Mouse (Mus musculus) mesoderm, embryonic 11.5 days (tissue): ENCODE data around the gene Gm20388.

Experiments
- DNase-seq: peaks from one replicate; pipeline ENCODE4 v3.0.0-alpha.2; 2012; ENCODE audit warnings: low read depth, low spot score

Gene Gm20388

GRCm38 (mm10) chr8:123290679-123291078 is 3380.0 kb downstream of the Gm20388 start:
- no peak for DNase-seq

GRCm38 (mm10) chr8:123291716-123292115 is 3381.1 kb downstream of the Gm20388 start:
- no peak for DNase-seq

- no peak for DNase-seq
Observed at GRCm38 (mm10) chr8:123292281-123292680, 3381.6 kb downstream of the Gm20388 start.

- no peak for DNase-seq
Observed at GRCm38 (mm10) chr8:123292785-123293184, 3382.1 kb downstream of the Gm20388 start.

GRCm38 (mm10) chr8:123298301-123298700 is 3387.7 kb downstream of the Gm20388 start:
- no peak for DNase-seq

- DNase-seq = no peak
Observed at GRCm38 (mm10) chr8:123308738-123309137, 3398.1 kb downstream of the Gm20388 start.

GRCm38 (mm10) chr8:123317781-123318466 is 3407.3 kb downstream of the Gm20388 start:
- DNase-seq = no peak

GRCm38 (mm10) chr8:123318467-123318911 is 3407.8 kb downstream of the Gm20388 start, which contains the start of gene Fanca:
Fanca (minus strand) TSS chr8:123318576.
- peak; percentile 95 for DNase-seq

GRCm38 (mm10) chr8:123319522-123320164 is 3409.0 kb downstream of the Gm20388 start:
- peak; percentile 70 for DNase-seq

GRCm38 (mm10) chr8:123328552-123328951 is 3417.9 kb downstream of the Gm20388 start:
- DNase-seq = no peak

GRCm38 (mm10) chr8:123329350-123329749 is 3418.7 kb downstream of the Gm20388 start:
- no peak for DNase-seq

- DNase-seq = no peak
Observed at GRCm38 (mm10) chr8:123329961-123330360, 3419.3 kb downstream of the Gm20388 start.

- DNase-seq = no peak
Observed at GRCm38 (mm10) chr8:123330701-123331100, 3420.1 kb downstream of the Gm20388 start.

- no peak for DNase-seq
Observed at GRCm38 (mm10) chr8:123331301-123331700, 3420.7 kb downstream of the Gm20388 start.

- DNase-seq = no peak
Observed at GRCm38 (mm10) chr8:123331810-123332209, 3421.2 kb downstream of the Gm20388 start.

GRCm38 (mm10) chr8:123332262-123333090 is 3421.8 kb downstream of the Gm20388 start, which contains the start of gene Spire2:
Spire2 (plus strand) TSS chr8:123332713.
- peak; percentile 89 for DNase-seq

GRCm38 (mm10) chr8:123333091-123333587 is 3422.5 kb downstream of the Gm20388 start:
- DNase-seq = no peak

- DNase-seq = no peak
Observed at GRCm38 (mm10) chr8:123333864-123334263, 3423.2 kb downstream of the Gm20388 start.

- DNase-seq = no peak
Observed at GRCm38 (mm10) chr8:123334467-123334866, 3423.8 kb downstream of the Gm20388 start.

- no peak for DNase-seq
Observed at GRCm38 (mm10) chr8:123337475-123337874, 3426.8 kb downstream of the Gm20388 start.

GRCm38 (mm10) chr8:123340071-123340470 is 3429.4 kb downstream of the Gm20388 start:
- no peak for DNase-seq
